Mouse (Mus musculus) thymus, postnatal 10 days (tissue): ENCODE measurements around the gene Pfkfb4.

ENCODE experiments used
- DNase-seq, 2 experiments: peaks; one replicate each; pipeline ENCODE4 v3.0.0; 2021; ENCODE audit warnings: low spot score in 2 of 2

Gene Pfkfb4

DNA sequence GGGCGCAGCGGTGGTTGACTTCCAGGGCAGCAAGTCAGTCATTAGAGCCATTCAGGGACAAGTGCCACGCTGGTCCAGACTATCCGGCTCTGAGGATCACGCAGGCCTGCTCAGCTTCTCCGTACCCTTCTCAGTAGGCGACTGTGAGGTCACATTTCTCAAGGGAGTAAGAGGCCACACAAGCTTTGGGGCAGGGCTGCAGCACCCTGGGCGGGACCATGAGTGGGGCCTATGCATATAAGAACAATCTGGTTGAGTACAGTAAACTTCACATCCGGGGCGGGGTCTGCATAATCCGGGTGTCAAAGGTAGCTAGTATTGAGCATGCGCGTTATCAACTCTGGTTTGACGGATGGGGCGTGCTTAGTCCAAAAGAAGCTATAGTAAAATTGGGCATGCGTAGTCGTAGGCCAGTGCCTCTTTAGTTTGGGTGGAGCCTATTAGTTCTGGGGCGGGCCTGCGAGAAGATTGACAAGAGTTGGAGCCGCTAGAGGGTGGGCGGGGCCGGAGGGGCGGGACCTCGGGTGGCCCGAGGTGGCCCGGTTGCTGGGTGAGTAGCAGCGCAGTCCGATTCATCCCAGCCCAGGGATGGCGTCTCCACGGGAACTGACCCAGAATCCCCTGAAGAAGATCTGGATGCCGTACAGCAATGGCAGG lies at the start of gene Pfkfb4:
Gene Pfkfb4, plus strand, starts transcription at position 351 of the 657 bp plus-strand sequence.
- peak; percentile 91 to 93 for DNase-seq

DNA sequence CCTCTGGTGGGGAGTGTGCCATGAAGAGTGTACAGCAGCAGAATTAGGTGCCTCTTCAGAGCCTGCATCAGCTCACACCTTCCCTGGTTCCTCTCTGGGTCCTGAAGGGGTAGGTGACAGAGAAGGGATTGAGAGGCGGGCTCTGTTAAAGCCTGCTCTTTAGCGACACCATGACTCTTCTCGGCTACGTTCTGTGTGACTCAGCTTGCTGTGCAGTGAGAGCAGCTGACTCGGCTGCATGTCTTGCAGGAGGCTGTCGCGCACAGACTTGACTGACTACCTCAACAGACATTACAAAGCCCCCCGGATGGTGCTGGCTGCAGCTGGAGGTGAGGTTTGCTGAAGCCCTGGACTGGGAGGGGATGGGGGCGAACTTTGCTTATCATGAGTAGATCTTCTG lies 46.5 kb upstream of the Pfkfb4 start:
- DNase-seq = no peak

DNA sequence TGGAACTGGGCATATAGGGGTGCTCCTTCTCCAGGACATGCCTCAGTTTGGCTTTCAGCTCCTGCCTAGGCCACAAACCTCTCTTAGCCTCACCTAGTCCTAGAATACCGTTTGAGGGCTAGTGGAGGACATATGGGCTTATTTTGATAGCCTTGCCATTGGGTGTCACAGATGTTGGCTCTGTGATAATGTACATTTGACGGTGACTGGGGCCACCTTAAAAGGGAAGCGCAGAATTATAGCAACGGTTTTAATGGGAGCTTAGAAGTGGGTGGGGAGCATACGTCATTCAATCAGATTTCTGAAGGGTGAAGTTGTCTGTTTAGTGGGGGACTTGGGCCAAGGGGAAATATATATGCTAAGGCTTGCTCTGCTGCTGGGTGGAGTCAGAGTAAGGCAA lies 46.0 kb upstream of the Pfkfb4 start:
- DNase-seq = no peak

DNA sequence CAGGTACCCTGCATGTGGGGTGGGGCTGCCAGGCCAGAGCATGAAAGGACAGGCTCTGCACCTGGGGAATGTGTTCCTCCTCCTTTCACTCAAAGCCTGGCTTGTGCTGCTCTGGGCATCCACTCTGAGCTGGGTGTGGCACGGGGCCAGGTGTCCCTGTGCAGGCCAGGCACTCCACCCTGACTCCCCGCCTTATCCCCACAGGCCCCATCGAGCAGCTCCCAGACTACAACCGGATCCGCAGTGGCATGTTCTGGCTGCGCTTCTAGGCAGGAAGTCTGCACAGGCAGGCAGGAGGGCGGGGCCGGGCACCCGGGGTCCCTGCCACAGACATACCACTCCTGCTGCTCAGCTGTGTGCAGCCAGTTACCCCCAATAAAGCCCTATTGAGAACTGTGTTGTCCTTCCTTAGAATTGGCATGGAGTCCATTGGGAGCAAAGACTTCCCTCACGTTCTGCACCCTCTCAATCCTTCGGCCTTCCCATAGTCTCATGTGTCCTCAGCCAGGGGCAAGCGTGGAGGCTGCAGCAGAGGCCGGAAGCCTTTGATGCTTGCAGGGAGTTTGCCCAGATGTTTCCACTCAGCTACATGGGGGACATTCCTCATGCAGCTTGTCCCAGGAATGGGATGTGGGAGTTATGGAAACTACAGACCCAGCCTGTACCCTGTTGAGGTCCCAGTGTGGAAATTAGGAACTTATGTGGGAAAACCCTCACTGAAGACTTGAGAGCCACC lies 42.2 kb upstream of the Pfkfb4 start:
- DNase-seq = no peak

DNA sequence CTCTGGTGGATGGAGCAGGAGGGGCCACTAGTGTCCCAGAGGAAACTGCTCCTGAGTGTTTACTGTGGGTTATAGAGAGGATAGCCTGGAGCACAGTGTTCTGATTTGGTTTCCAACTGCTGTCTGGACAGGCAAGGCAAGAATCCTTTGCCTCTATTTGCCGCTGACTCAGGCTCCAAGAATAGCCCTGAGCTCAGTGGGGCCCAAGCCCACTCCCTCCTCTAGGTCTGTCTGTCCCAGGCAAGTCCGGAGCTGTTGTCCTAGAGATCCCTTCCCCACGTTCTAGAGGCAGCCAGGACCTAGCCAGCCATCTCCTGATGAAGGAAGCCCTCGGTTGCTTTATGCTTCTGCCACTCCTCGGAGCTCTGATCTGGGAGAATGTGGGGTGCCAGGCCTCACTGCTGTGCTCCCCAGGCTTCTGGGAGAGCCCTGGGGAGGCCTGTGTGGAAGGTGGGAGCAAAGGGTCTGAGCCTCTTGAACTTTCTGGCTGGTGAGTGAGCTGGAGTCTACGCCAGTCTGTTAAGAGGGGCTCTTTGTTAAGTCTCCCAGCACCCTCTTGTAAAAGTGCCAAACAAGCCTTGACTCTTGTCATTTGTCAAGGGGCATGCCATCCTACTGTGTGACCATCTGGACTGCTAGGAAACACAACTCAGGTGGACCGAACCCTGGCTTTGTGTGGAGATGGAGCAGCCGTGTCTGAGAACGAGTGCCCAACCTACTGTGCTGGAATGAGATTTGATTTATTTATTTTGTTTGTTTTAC lies 41.4 kb upstream of the Pfkfb4 start:
- DNase-seq = no peak

DNA sequence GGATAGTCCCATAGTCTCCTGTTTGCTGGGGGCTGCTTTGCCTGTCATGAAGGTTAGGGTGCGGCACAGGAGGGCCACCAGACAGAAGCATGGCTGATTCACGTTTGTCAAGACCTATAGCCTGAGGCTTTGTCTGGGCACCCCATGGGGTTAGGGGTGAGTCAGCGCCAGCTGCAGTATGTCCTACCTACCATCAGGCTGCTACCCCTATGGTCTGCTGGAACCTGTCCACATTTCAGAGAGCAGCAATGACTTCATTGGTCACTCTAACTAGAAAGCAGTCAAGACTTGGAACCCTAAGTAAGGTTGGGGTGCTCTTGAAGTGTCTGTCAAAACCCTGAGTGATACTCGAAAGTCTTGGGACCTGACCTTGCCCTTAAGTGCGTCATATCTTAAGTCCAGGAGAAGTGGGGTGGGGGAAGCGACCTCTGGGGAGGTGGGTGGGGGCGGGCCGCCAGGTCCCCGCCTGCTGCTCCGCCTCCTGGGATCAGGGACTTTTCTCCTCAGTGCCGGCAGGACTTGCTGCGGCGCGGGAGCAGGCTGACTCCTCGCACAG lies 38.4 kb upstream of the Pfkfb4 start, which contains the start of gene Col7a1:
Gene Col7a1, plus strand, starts transcription at position 506 of the 556 bp plus-strand sequence.
- no peak for DNase-seq

DNA sequence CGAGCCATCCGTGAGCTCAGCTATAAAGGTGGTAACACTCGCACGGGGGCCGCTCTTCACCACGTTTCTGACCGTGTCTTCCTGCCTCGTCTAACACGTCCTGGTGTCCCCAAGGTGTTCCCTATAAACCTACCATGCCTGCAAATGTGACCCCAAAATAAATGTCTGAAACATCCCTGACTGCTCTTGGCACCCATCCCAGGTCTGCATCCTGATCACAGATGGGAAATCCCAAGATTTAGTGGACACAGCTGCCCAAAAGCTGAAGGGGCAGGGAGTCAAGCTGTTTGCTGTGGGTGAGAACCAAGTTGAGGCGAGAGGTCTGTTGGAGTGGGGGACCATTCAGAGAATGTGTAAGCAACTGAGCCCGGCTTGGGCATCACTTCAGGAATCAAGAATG lies 36.3 kb upstream of the Pfkfb4 start:
- DNase-seq = no peak

DNA sequence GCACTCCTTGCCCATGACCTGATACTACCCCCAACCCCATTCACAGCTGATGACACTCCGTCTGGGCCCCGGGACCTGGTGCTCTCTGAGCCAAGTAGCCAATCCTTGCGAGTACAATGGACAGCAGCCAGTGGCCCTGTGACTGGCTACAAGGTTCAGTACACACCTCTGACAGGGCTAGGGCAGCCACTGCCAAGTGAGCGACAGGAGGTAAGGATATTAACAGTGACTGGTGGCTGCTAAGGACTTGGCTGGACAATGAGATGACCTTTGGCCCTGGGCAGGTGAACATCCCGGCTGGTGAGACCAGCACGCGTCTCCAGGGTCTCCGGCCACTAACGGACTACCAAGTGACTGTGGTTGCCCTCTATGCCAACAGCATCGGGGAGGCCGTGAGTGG lies 35.7 kb upstream of the Pfkfb4 start:
- no peak for DNase-seq

DNA sequence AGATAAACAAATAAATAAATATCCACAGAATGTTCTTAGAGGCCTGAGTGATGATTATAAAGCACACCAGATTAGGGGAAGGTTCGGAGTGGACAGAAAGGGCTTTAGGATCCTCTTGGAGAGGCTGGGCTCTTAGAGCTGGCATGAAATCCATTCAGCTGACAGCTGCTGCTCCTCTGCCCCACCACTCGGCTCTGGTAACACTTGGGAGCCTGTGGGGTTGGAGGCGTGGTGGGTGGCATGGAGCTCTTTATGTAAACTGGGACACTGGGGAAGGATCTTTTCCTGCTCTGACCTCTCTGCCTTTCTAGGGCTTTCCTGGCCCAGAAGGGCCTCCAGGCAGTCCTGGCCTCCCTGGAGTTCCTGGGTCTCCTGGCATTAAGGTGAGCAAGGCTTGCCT lies 28.0 kb upstream of the Pfkfb4 start:
- DNase-seq = no peak

DNA sequence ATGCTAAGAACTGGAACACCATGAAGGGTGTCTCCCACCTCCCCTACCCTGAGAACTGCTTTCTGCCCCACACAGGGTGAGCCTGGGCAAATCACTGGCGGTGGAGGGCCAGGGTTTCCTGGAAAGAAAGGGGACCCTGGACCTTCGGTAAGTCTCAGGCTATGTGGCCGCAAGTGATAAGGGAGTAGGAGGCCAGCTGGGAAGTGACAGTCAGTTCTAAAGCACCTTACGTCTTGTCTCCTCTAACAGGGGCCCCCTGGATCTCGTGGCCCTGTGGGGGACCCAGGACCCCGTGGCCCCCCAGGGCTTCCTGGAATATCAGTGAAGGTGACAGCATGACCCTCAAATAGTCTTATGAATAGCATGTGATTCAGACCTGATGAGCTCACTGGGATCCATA lies 27.2 kb upstream of the Pfkfb4 start:
- no peak for DNase-seq

DNA sequence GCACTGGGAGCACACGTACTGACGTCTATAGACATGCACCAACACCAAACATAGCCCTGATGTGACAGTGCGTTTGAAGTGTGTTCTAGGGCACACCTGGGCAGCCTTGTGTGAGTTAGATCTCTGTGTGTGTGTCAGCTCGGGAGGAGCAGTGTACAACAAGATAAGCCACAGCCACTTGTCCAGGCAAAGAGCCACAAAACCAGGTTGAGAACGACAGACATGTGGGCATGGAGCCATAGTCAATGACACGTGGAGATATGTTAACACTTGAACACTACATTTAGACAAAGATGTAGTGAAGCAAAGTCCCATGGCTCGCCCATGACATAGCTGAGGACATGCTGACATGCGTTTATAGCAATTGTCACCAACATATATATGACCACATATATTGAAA lies 21.0 kb upstream of the Pfkfb4 start:
- no peak for DNase-seq

DNA sequence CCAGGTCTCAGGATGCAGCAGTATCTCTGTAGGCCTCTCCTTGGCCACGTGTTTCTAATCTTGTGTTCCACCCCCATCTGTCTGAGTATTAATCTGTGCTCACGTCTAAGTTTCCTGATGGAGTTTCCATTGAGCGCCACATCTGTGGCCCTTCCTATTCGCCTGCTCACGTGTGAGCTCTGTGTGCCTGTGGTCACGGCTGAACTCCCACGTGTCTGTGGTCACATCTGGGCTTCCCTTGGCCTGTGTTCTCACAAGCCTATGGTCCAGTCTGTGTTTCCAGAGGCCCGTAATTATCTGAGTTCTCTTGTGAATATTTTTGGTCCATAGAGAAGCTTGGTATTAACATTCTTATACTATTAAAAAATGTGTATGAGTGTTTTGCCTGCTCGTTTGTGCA lies 15.1 kb upstream of the Pfkfb4 start:
- DNase-seq = no peak

DNA sequence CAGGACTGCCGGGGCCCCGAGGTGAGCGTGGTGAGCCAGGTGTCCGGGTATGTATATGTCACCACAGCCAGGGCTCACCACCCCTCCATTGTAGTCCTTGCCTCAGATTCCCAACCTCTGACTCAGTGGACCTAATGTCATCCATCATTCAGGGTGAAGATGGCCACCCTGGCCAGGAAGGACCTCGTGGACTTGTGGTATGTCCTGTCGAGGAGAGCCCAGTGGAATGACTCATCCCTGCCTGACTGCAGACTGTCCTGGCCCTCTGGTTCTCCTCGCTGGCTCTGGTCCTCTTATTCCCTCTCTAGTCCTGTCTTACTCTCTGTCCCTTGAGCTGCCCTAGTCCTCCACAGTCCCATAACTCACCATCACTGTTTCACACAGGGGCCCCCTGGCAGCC lies 13.6 kb upstream of the Pfkfb4 start:
- no peak for DNase-seq

DNA sequence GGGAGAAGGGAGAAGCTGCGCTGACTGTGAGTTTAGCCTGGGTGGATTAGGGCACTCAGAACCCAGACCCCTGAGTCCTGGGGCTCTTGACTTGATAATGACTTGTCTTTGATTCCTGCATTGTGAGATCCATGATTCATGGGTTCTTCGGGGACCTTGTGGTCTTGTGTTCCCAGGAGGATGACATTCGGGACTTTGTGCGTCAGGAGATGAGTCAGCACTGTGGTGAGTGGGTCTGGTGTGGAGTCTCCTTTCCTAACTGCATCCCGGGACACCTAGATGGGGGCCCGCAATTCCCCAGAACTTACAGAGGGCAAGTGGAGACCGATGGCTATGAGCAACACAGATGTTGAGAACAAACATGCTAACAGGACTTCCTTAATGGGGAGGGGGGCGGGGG lies 9.1 kb upstream of the Pfkfb4 start:
- DNase-seq = no peak

DNA sequence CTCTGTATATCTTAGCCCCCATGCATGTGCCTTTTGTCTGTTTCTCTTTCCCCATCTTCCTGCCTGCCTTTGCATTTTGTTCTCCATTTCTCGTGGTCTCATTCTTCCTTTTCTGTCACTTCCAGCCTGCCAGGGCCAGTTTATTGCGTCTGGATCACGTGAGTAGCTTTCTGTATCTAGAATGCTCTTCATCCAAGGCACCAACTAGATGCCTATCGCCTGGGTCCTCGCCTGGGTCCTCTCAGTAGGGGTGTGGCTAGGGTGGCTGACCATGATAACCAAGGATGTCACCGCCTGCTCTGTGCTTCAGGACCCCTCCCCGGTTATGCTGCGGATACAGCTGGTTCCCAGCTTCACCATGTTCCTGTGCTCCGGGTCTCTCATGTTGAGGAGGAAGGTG lies 8.4 kb upstream of the Pfkfb4 start:
- no peak for DNase-seq

DNA sequence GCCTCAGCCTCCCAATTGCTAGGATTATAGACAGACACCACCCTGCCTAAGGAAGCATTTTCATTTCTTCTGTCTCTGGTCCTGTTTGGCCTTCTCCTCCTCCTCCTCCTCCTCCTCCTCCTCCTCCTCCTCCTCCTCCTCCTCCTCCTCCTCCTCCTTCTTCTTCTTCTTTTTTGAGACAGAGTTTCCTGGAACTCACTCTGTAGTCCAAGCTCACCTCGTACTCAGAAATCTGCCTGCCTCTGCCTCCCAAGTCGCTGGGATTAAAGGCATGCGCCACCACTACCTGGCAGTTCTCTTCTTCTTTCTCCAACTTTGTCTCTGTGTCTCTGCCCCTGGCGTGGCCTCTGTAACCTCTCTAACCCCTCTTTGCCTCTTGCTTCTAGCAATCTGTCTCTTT lies 5.9 kb upstream of the Pfkfb4 start, which contains the start of gene Ucn2:
Gene Ucn2, plus strand, starts transcription at position 301 of the 400 bp plus-strand sequence.
- DNase-seq = no peak

DNA sequence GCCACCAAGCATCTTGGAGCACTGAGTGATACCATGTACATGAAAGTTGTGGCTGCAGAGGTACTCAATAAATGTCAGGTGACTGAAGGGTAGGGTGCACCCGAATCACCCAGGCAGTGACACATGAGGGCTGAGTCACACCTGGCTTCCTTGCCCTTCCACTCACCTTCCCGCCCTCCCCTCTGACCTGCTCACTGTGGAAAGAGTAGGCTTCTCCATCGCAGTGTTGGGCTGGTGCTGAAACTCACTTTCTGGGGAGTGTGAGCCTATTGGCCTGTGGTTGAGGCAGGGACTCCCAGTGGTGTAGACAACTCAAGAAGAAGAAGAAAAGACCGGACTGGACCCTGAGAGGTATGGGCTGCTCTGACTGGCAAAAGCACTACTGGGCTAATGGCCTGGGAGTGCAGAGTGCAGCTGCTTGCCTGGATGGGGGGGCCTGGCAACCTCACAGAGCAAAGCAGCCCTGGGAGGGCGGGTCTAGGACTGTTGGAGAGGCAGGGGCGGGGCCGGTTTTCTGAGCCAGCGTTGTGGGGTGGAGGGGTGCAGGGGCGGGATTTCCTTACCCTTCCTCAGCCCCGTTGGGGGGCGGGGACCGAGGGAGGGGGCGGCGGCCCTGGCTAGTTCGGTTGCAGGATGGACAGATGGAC lies 3.8 kb upstream of the Pfkfb4 start:
- DNase-seq = peak in 1 of 2 experiments; percentile 8

DNA sequence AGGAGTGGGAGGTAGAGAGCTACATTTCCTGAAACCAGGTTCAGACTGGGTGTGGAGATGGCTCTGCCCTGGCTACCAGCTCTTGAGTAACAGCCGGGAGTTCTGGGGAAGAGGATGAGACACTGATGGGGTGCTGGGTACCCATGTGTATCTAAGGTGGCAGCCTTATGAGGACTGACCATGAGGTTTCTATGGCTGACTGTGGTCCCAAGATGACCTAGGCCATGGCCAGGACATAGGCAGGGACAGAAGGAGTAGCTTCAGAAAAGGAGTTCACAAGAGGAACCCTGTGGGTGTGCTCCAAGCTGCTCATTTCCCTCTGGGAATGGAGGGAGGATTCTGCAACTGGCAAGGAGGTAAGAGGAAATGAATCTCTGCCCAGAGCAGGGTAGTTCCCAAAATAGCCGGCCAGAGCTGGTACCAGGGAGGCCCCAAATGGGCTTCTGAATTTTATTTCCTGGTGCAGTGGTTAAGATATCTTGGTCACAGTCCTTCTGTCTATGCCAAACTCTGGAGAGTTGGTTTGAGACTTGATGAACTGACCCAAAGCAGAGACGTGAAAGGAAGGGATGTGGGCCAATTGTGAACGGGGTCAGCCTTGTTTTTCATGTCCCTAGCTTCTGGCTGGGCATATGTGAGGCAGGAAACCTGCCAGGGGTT lies 1.6 kb upstream of the Pfkfb4 start:
- DNase-seq = no peak

DNA sequence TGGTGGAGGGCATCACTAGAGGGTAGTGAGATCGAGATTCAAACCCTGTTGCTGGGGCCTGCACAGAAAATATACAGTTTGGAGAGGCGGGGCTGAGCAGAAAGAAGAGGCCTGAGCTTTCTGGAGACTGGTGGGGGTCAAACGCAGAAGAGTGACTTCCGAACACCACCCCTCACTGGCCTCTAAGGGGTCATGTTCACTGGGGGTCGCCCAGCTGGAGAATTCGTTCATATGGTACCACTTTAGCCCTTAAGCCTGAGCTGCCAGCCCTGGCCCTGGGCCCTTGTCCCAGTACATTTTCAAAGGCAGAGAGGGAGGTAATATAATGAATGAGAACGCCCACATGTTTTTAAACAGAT lies 1.1 kb upstream of the Pfkfb4 start:
- DNase-seq = no peak

DNA sequence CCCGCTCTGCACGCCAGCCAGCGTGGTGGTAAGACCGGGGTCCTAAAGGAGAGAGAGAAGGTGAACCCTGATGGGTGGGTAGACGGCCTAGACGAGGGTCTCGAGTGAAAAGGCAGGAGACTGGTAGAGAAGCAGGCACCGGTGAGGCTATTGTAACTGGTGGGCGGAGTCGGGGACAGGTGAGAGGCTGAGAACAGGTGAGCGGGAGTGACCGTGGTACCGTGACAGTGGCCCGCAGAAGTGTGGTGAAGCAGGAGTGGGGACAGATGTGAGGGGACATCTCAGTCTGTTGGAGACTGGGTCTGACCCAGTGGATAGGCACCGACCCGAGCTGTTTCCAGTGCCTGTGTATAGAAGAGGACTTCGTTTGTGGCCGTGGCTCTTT lies 499 bp downstream of the Pfkfb4 start:
- DNase-seq = peak in 1 of 2 experiments; percentile 12

DNA sequence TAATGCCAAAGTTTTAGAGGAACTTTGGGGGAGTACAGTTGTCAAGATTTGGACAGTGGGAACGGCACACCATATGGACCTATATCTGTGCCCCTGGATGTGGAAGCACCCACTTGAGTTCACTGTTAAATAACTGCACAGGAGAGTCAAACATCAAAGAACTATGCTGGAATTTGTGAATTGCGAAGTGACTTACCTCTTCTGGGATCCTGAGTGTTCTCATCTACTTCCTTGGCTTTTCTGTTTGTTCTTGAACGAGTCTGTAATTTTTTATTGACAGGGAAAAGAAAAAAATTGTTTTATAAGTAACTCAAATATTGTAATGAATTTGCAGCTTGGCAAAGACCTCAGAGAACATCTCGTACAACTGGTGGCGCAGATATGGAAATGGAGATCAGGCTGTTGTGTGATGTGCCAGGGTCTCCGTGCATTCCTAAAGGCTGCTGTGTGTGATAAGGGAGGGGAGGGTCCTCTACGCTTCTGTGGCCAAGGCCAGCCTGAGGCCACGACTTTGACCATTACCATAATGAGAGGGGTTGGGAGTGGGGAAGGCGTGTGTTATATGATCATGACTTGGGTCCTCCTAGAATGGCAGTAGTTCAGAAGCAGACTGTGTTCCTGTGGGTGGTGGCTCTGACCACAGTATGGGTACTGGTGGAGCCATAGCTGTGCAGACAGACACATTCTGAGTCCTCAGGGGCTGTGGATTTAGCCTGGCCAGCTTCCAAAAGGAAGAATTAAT lies 1.2 kb downstream of the Pfkfb4 start:
- no peak for DNase-seq
